Mouse (Mus musculus) thymus, adult 2 months (tissue): Measurements from ENCODE around the gene Rimbp2.

Source experiments
- CTCF ChIP-seq: fragments of 200-500 bp; IDR thresholded peaks from 2 replicates; pipeline ENCODE4 v1.5.1; 2012; ENCODE audit warnings: mild to moderate bottlenecking, control low read depth, low read length, moderate library complexity, borderline replicate concordance; ENCODE audit not compliant: control insufficient read depth, poor library complexity, insufficient read depth; ENCODE audit errors: extremely low read depth
- POLR2A ChIP-seq: fragments of 200-500 bp; IDR thresholded peaks from 2 replicates; pipeline ENCODE4 v1.6.1; 2012; ENCODE audit warnings: mild to moderate bottlenecking, low read length, control low read depth, moderate library complexity; ENCODE audit not compliant: control insufficient read depth, poor library complexity, insufficient read depth; ENCODE audit errors: extremely low read depth

DNA sequence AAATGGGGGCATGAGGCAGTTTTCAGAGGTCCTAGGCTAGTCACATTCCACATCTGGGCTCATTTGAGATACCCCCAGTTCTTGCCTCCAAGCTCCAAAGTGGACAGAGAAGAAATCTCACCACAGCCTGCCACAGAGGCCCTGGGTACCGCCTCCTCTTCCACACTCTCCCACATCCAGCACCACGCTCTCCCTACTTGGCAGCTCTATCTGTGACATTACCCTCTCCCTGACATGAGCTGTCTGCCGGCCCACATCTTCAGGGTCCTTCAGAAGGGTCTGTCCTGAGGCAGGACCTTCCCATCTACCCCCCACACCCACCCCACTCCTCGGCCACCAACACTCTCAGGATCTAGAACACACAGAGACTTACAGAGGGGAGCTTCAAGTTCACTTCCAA, 1.8 kb downstream of the Rimbp2 start:
- TF ChIP-seq POLR2A (no peak), CTCF (no peak)
